Mouse (Mus musculus) midbrain, embryonic 16.5 days (tissue): ENCODE measurements at regions not wholly inside any gene's neighbourhood (a gene's known extent, or its start where the extent isn't known, plus 50 kb on each side); places are given as distances from the start of the nearest gene placed in this dataset.

Experiments
- ATAC-seq: fragments of 200-750 bp; cut with Nextera tagmentation; 2 replicates; pipeline ENCODE4 v1.8.0; 2017; ENCODE audit warnings: moderate TSS enrichment
- H3K27ac ChIP-seq: fragments of 300-500 bp; sonication (generic); 2 replicates; pipeline ENCODE4 v1.5.1; 2014; ENCODE audit warnings: mild to moderate bottlenecking, low read length, mixed read lengths
- H3K27me3 ChIP-seq: fragments of 300-500 bp; sonication (generic); 2 replicates; pipeline ENCODE4 v1.6.1; 2014; ENCODE audit warnings: low read depth, low read length, mixed read lengths; ENCODE audit not compliant: control insufficient read depth, insufficient read depth
- H3K36me3 ChIP-seq: fragments of 300-500 bp; sonication (generic); 2 replicates; pipeline ENCODE4 v1.6.1; 2014; ENCODE audit warnings: mild to moderate bottlenecking, low read length, moderate library complexity, mixed read lengths; ENCODE audit not compliant: control insufficient read depth, insufficient read depth
- H3K4me1 ChIP-seq: fragments of 300-500 bp; sonication (generic); 2 replicates; pipeline ENCODE4 v1.6.1; 2014; ENCODE audit warnings: mild to moderate bottlenecking, low read length, mixed read lengths; ENCODE audit not compliant: control insufficient read depth, insufficient read depth
- H3K4me2 ChIP-seq: fragments of 300-500 bp; sonication (generic); 2 replicates; pipeline ENCODE4 v1.6.1; 2014; ENCODE audit warnings: mild to moderate bottlenecking, low read length, mixed read lengths
- H3K4me3 ChIP-seq: fragments of 300-500 bp; sonication (generic); 2 replicates; pipeline ENCODE4 v1.5.1; 2014; ENCODE audit warnings: low read depth, mild to moderate bottlenecking, low read length, moderate library complexity, mixed read lengths
- H3K9ac ChIP-seq: fragments of 300-500 bp; sonication (generic); 2 replicates; pipeline ENCODE4 v1.6.1; 2014; ENCODE audit warnings: low read depth, low read length, mixed read lengths
- H3K9me3 ChIP-seq: fragments of 300-500 bp; sonication (generic); replicated peaks from 2 replicates; pipeline ENCODE4 v1.6.1; 2014; ENCODE audit warnings: mild to moderate bottlenecking, low read length, mixed read lengths; ENCODE audit not compliant: control insufficient read depth, poor library complexity, severe bottlenecking
- WGBS: fragments of 180-500 bp; shearing (Covaris S2); extraction: QIAGEN DNeasy Blood & Tissue Kit; methylation state at CpG from one replicate; pipeline ENCODE4 v1.1.7; 2014; 5-methylcytosine and 5-hydroxymethylcytosine counted together

- no peak for ATAC-seq
- H3K9ac ChIP-seq, result no peak overlapping the region
- H3K4me3 ChIP-seq, result no peak overlapping the region
- H3K27me3 ChIP-seq, result no peaks in the 10 kb centered on the region
- H3K4me2 ChIP-seq, result no peak overlapping the region
- no peak overlapping the region for H3K27ac ChIP-seq
- H3K9me3 ChIP-seq, result no peaks in the 10 kb centered on the region
- H3K36me3 ChIP-seq, result no peaks in the 10 kb centered on the region
- no peaks in the 10 kb centered on the region for H3K4me1 ChIP-seq
- 17% methylated on average over 1 of the region's 1 CpGs for WGBS
These were observed 194.6 kb downstream of the Gm43517 start for GRCm38 (mm10) chr12:49579451-49580190.

GRCm38 (mm10) chr12:49583849-49584248 is 198.9 kb downstream of the Gm43517 start:
- Histone ChIP-seq H3K27ac (no peak overlapping the region), H3K4me1 (no peaks in the 10 kb centered on the region), H3K27me3 (no peaks in the 10 kb centered on the region), H3K4me3 (no peak overlapping the region), H3K9ac (no peak overlapping the region), H3K4me2 (no peak overlapping the region), H3K36me3 (no peaks in the 10 kb centered on the region), H3K9me3 (no peaks in the 10 kb centered on the region)
- no peak for ATAC-seq
- WGBS, result 55% methylated on average over 1 of the region's 1 CpGs

- no peak for ATAC-seq
- H3K4me3 ChIP-seq, result no peak overlapping the region
- no peaks in the 10 kb centered on the region for H3K9me3 ChIP-seq
- H3K27ac ChIP-seq, result no peak overlapping the region
- H3K27me3 ChIP-seq, result no peaks in the 10 kb centered on the region
- no peaks in the 10 kb centered on the region for H3K4me1 ChIP-seq
- WGBS, result 76% methylated on average over 3 of the region's 3 CpGs
- H3K36me3 ChIP-seq, result no peaks in the 10 kb centered on the region
- H3K9ac ChIP-seq, result no peak overlapping the region
- H3K4me2 ChIP-seq, result no peak overlapping the region
These were observed 237.3 kb downstream of the Gm43517 start for GRCm38 (mm10) chr12:49622264-49622663.

- H3K4me3 ChIP-seq, result no peak overlapping the region
- peak; percentile 58; the same call in 1 of the 2 replicates for ATAC-seq
- no peaks in the 10 kb centered on the region for H3K4me1 ChIP-seq
- H3K9ac ChIP-seq, result no peak overlapping the region
- no peak overlapping the region for H3K4me2 ChIP-seq
- no peaks in the 10 kb centered on the region for H3K9me3 ChIP-seq
- no peaks in the 10 kb centered on the region for H3K27me3 ChIP-seq
- 53% methylated on average over 5 of the region's 5 CpGs for WGBS
- H3K27ac ChIP-seq, result no peak overlapping the region
- H3K36me3 ChIP-seq, result no peaks in the 10 kb centered on the region
These were observed 242.2 kb downstream of the Gm43517 start for GRCm38 (mm10) chr12:49627222-49627621.

GRCm38 (mm10) chr12:49628014-49628413 is 243.0 kb downstream of the Gm43517 start:
- Histone ChIP-seq H3K27me3 (no peaks in the 10 kb centered on the region), H3K9ac (no peak overlapping the region), H3K27ac (no peak overlapping the region), H3K36me3 (no peaks in the 10 kb centered on the region), H3K4me1 (no peaks in the 10 kb centered on the region), H3K4me3 (no peak overlapping the region), H3K9me3 (no peaks in the 10 kb centered on the region), H3K4me2 (no peak overlapping the region)
- no peak for ATAC-seq
- 62% methylated on average over 4 of the region's 4 CpGs for WGBS

- Histone ChIP-seq H3K9me3 (no peaks in the 10 kb centered on the region), H3K4me3 (no peak overlapping the region), H3K4me2 (no peak overlapping the region), H3K27me3 (no peaks in the 10 kb centered on the region), H3K27ac (no peak overlapping the region), H3K4me1 (no peaks in the 10 kb centered on the region), H3K36me3 (no peaks in the 10 kb centered on the region), H3K9ac (no peak overlapping the region)
- WGBS, result 20% methylated on average over 3 of the region's 3 CpGs
- ATAC-seq, result peak; percentile 82
These were observed 264.4 kb downstream of the Gm43517 start for GRCm38 (mm10) chr12:49649104-49650063.
